In genomic region chr17:44422865-44423264, GRCm38 (mm10) we compare ENCODE assay signal across 24 mouse cellular contexts.
"Had no signal": no experiment of that assay in that cellular context is flagged by ENCODE, and none has a peak within 500 bp of the region (broad histone marks: within the 10 kb centered on the region; RNA-seq: fewer than 3 reads in every experiment).

No protein-coding gene starts in this region.

- H3K9ac ChIP-seq: heart, embryonic 13.5 days; heart, embryonic 15.5 days; hindbrain, embryonic 12.5 days; hindbrain, embryonic 15.5 days; limb, embryonic 12.5 days; liver, embryonic 13.5 days; liver, embryonic 15.5 days; liver, postnatal 0 days had no signal

- ATAC-seq: hindbrain, postnatal 0 days; intestine, embryonic 16.5 days; liver, postnatal 0 days had no signal

- H3K4me3 ChIP-seq: gastrocnemius, adult 2 months; heart, embryonic 10.5 days; heart, embryonic 13.5 days; heart, embryonic 15.5 days; hindbrain, embryonic 10.5 days; hindbrain, embryonic 12.5 days; hindbrain, embryonic 15.5 days; layer of hippocampus, adult 2 months; left cerebral cortex, adult 2 months; limb, embryonic 10.5 days; limb, embryonic 12.5 days; liver, embryonic 13.5 days; liver, embryonic 15.5 days had no signal

- H3K36me3 ChIP-seq: heart, embryonic 10.5 days; heart, embryonic 13.5 days; heart, embryonic 15.5 days; hindbrain, embryonic 10.5 days; hindbrain, embryonic 12.5 days; hindbrain, embryonic 15.5 days; limb, embryonic 10.5 days; limb, embryonic 12.5 days; liver, embryonic 13.5 days; liver, embryonic 15.5 days had no signal

- H3K27ac ChIP-seq: gastrocnemius, adult 2 months; heart, embryonic 10.5 days; heart, embryonic 13.5 days; heart, embryonic 15.5 days; hindbrain, embryonic 10.5 days; hindbrain, embryonic 12.5 days; hindbrain, embryonic 15.5 days; hindbrain, postnatal 0 days; layer of hippocampus, adult 2 months; left cerebral cortex, adult 2 months; limb, embryonic 10.5 days; limb, embryonic 12.5 days; liver, embryonic 13.5 days; liver, embryonic 15.5 days had no signal

- H3K4me2 ChIP-seq: heart, embryonic 13.5 days; heart, embryonic 15.5 days; hindbrain, embryonic 12.5 days; hindbrain, embryonic 15.5 days; limb, embryonic 12.5 days; liver, embryonic 11.5 days; liver, embryonic 13.5 days; liver, embryonic 15.5 days had no signal

- H3K9me3 ChIP-seq: heart, embryonic 10.5 days; heart, embryonic 13.5 days; heart, embryonic 15.5 days; hindbrain, embryonic 10.5 days; hindbrain, embryonic 12.5 days; hindbrain, embryonic 15.5 days; limb, embryonic 10.5 days; limb, embryonic 12.5 days; liver, embryonic 13.5 days; liver, embryonic 15.5 days had no signal

- H3K27me3 ChIP-seq: heart, embryonic 13.5 days; heart, embryonic 15.5 days; hindbrain, embryonic 12.5 days; hindbrain, embryonic 15.5 days; liver, embryonic 13.5 days; liver, embryonic 15.5 days had no signal

- DNase-seq: gastrocnemius, adult 2 months; gastrocnemius, postnatal 10 days; gastrocnemius, postnatal 25 days; kidney, adult 18-20 months; kidney, adult 8-10 months; kidney, postnatal 25 days; kidney, postnatal 4 days; liver; liver, embryonic 13.5 days; liver, postnatal 0 days had no signal

- H3K4me1 ChIP-seq: heart, embryonic 10.5 days; heart, embryonic 15.5 days; hindbrain, embryonic 10.5 days; hindbrain, embryonic 12.5 days; hindbrain, embryonic 15.5 days; liver, embryonic 13.5 days; liver, embryonic 15.5 days had no signal
